Mouse (Mus musculus) midbrain, embryonic 10.5 days (tissue): ENCODE data around the gene Zfp119b. TPM values are rescaled to one million over a fixed set of nuclear protein-coding genes. Genes with fewer than 3 reads are reported as not detected.
"Not testable (repeated sequence)": the region's sequence is repeated elsewhere in the genome, so short reads cannot be mapped to it uniquely, and the experiment has no call there.

Experiments
- DNase-seq: peaks from one replicate; pipeline ENCODE4 v3.0.0-alpha.2; 2017; ENCODE audit warnings: low spot score
- H3K27ac ChIP-seq: fragments of 300-500 bp; sonication (generic); replicated peaks from 2 replicates; pipeline ENCODE4 v1.5.1; 2016; ENCODE audit warnings: mild to moderate bottlenecking
- H3K27me3 ChIP-seq: fragments of 300-500 bp; sonication (generic); 2 replicates; pipeline ENCODE4 v1.6.1; 2016; ENCODE audit warnings: low read depth, mild to moderate bottlenecking; ENCODE audit not compliant: poor library complexity, severe bottlenecking
- H3K36me3 ChIP-seq: fragments of 300-500 bp; sonication (generic); 2 replicates; pipeline ENCODE4 v1.6.1; 2016; ENCODE audit warnings: mild to moderate bottlenecking, moderate library complexity
- H3K4me1 ChIP-seq: fragments of 300-500 bp; sonication (generic); 2 replicates; pipeline ENCODE4 v1.6.1; 2016
- H3K4me3 ChIP-seq: fragments of 300-500 bp; sonication (generic); 2 replicates; pipeline ENCODE4 v1.5.1; 2016; ENCODE audit warnings: mild to moderate bottlenecking, moderate library complexity
- H3K9me3 ChIP-seq: fragments of 300-500 bp; sonication (generic); replicated peaks from 2 replicates; pipeline ENCODE4 v1.6.1; 2016; ENCODE audit warnings: mild to moderate bottlenecking
- WGBS: fragments of 180-500 bp; shearing (Covaris S2); methylation state at CpG from one replicate; pipeline ENCODE4 v1.1.7; 2016; 5-methylcytosine and 5-hydroxymethylcytosine counted together
- polyA plus RNA-seq: library from polyadenylated mRNA; unstranded; fragments of >200 nt; fragmentation: Nextera tagmentation; extraction: Ambion mirVana; gene quantifications from 2 replicates; pipeline ENCODE4 v1.2.1, GENCODE M21; 2016

Zfp119b gene
- polyA plus RNA-seq, 1 experiment from 2014 or later: 5.8 TPM

- Histone ChIP-seq H3K36me3 (no peaks in the 10 kb centered on the region), H3K27me3 (no peaks in the 10 kb centered on the region), H3K4me1 (no peaks in the 10 kb centered on the region), H3K27ac (no peak overlapping the region), H3K9me3 (no peaks in the 10 kb centered on the region), H3K4me3 (no peak overlapping the region)
- no peak for DNase-seq
These were observed 42.6 kb downstream of the Zfp119b start for GRCm38 (mm10) chr17:55906669-55907068.

GRCm38 (mm10) chr17:55904131-55904530 lies 45.2 kb downstream of the Zfp119b start:
- Histone ChIP-seq H3K27ac (no peak overlapping the region), H3K4me3 (no peak overlapping the region), H3K36me3 (no peaks in the 10 kb centered on the region), H3K4me1 (no peaks in the 10 kb centered on the region), H3K27me3 (no peaks in the 10 kb centered on the region), H3K9me3 (no peaks in the 10 kb centered on the region; the same call in 1 of the 2 replicates)
- WGBS: 78% methylated on average over 6 of the region's 6 CpGs
- no peak for DNase-seq

GRCm38 (mm10) chr17:55903687-55904086 lies 45.6 kb downstream of the Zfp119b start:
- Histone ChIP-seq H3K27ac (no peak overlapping the region), H3K4me3 (no peak overlapping the region), H3K9me3 (peaks cover under 1% of the 10 kb centered on the region; the same call in 1 of the 2 replicates), H3K36me3 (peaks cover 4% of the 10 kb centered on the region; the same call in 1 of the 2 replicates), H3K4me1 (no peaks in the 10 kb centered on the region), H3K27me3 (no peaks in the 10 kb centered on the region)
- 90% methylated on average over 1 of the region's 1 CpGs for WGBS
- DNase-seq: no peak

GRCm38 (mm10) chr17:55903087-55903486 lies 46.2 kb downstream of the Zfp119b start:
- no peak for DNase-seq
- peaks cover 10% of the 10 kb centered on the region for H3K36me3 ChIP-seq
- no peaks in the 10 kb centered on the region for H3K4me1 ChIP-seq
- no peak overlapping the region for H3K27ac ChIP-seq
- no peak overlapping the region for H3K4me3 ChIP-seq
- H3K27me3 ChIP-seq: no peaks in the 10 kb centered on the region
- WGBS: 69% methylated on average over 2 of the region's 2 CpGs
- peaks cover 6% of the 10 kb centered on the region for H3K9me3 ChIP-seq

- 14% methylated on average over 7 of the region's 8 CpGs for WGBS
- H3K4me3 ChIP-seq: peak overlapping the region; percentile 55
- peaks cover 24% of the 10 kb centered on the region for H3K36me3 ChIP-seq
- H3K27me3 ChIP-seq, DNase-seq, H3K9me3 ChIP-seq: not testable (repeated sequence)
- peak overlapping the region; percentile 84 for H3K27ac ChIP-seq
- H3K4me1 ChIP-seq: peaks cover 12% of the 10 kb centered on the region
These were observed 56.8 kb downstream of the Zfp119b start for GRCm38 (mm10) chr17:55892406-55892955.

Other genes starting within 250 kb of the Zfp119b start
- 10.3 and 11.3 TPM in 2 replicates for gene Pot1b, start 236.9 kb downstream of the Zfp119b start, polyA plus RNA-seq
- gene Adgre4, start 199.5 kb downstream of the Zfp119b start, polyA plus RNA-seq: 0.10 and 0.14 TPM in 2 replicates
- 8.5 and 10.3 TPM in 2 replicates for gene Zfp119a, start 70.6 kb downstream of the Zfp119b start, polyA plus RNA-seq
- 12.9 and 14.8 TPM in 2 replicates for gene Zfp959, start 57.4 kb downstream of the Zfp119b start, polyA plus RNA-seq
- gene Ebi3, start 3.1 kb upstream of the Zfp119b start, polyA plus RNA-seq: 2.1 and 2.3 TPM in 2 replicates
- 31.0 and 34.0 TPM in 2 replicates for gene Yju2, start 9.6 kb upstream of the Zfp119b start, polyA plus RNA-seq
- gene Shd, start 21.0 kb upstream of the Zfp119b start, polyA plus RNA-seq: 68.4 and 103 TPM in 2 replicates
- 78.4 and 95.0 TPM in 2 replicates for gene Fsd1, start 37.0 kb upstream of the Zfp119b start, polyA plus RNA-seq
- 5.2 and 5.5 TPM in 2 replicates for gene Stap2, start 56.1 kb upstream of the Zfp119b start, polyA plus RNA-seq
- gene Mpnd, start 56.2 kb upstream of the Zfp119b start, polyA plus RNA-seq: 131 and 160 TPM in 2 replicates
- gene Sh3gl1, start 87.1 kb upstream of the Zfp119b start, polyA plus RNA-seq: 161 and 162 TPM in 2 replicates
- gene Chaf1a, start 90.9 kb upstream of the Zfp119b start, polyA plus RNA-seq: 45.4 and 49.3 TPM in 2 replicates
- 35.7 and 41.2 TPM in 2 replicates for gene Ubxn6, start 125.5 kb upstream of the Zfp119b start, polyA plus RNA-seq
- 188 and 191 TPM in 2 replicates for gene Hdgfl2, start 130.1 kb upstream of the Zfp119b start, polyA plus RNA-seq
- 0.04 and 0.11 TPM in 2 replicates for gene Plin4, start 160.3 kb upstream of the Zfp119b start, polyA plus RNA-seq
- gene Plin5, start 168.1 kb upstream of the Zfp119b start, polyA plus RNA-seq: 0.11 and 0.21 TPM in 2 replicates
- not detected in 2 replicates for gene Lrg1, start 172.5 kb upstream of the Zfp119b start, polyA plus RNA-seq
- 1.2 and 1.8 TPM in 2 replicates for gene Sema6b, start 190.8 kb upstream of the Zfp119b start, polyA plus RNA-seq
- gene Tnfaip8l1, start 213.0 kb upstream of the Zfp119b start, polyA plus RNA-seq: 7.2 and 8.4 TPM in 2 replicates
- gene Mydgf, start 234.4 kb upstream of the Zfp119b start, polyA plus RNA-seq: 77.0 and 78.4 TPM in 2 replicates